10 mouse cellular contexts compared by ENCODE assay signal in the genomic region with DNA sequence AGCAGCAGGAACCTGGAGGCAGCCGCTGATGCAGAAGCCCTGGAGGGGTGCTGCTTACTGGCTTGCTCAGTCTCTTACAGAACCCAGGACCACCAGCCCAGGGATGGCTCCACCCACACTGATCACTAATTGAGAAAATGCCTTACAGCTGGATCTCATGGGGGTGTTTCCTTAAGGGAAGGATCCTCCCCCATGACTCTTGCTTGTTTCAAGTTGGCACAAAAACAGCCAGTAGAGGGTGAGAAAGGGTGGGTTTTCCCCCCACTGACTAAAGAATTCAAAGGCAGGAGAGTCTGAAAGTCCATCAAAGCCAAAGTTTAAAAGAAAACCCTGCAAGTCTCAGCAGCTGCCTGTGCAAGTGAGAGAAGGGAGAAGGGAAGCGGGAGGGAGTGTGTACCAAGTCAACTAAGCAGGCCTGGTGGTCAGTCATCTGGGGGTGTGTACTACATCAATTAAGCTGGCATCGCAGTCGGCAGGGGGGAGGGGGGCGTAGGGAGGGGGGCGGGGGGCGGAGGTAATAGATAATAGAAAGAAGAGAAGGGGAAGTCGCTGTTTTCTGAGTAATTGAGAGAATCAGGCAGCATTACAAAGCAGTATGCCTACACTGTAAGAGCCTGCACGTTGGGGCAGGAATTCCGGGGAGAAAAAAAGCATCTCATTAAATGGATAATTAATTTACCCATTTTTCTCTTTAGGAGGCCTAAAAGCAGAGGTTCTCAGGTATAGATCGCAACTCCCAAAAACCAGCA.
DNase-seq lines count a peak whose midpoint lies in the region; ATAC-seq and TF ChIP-seq lines count a peak whose summit lies in the region.
"Had no signal": no experiment of that assay in that cellular context is flagged by ENCODE, and none has a peak within 500 bp of the region (broad histone marks: within the 10 kb centered on the region; RNA-seq: fewer than 3 reads in every experiment).

No protein-coding gene starts in this region.

- H3K27me3 ChIP-seq in forebrain, embryonic 16.5 days (replicated peaks; ENCODE audit: control insufficient read depth, insufficient read depth, low read length), result no peaks in the 10 kb centered on the region; the same call in 1 of the 2 replicates
- no peaks in the 10 kb centered on the region for H3K27me3 ChIP-seq in liver, embryonic 11.5 days (replicated peaks; ENCODE audit: control insufficient read depth, insufficient read depth, low read length)
- H3K27me3 ChIP-seq: heart, embryonic 13.5 days had no signal

- H3K9me3 ChIP-seq in forebrain, embryonic 16.5 days (ENCODE audit: control insufficient read depth, low read length), result no peaks in the 10 kb centered on the region
- no peaks in the 10 kb centered on the region for H3K9me3 ChIP-seq in liver, embryonic 11.5 days (ENCODE audit: control insufficient read depth, low read length)
- H3K9me3 ChIP-seq: heart, embryonic 13.5 days had no signal

- H3K36me3 ChIP-seq in forebrain, embryonic 16.5 days (ENCODE audit: control insufficient read depth, insufficient read depth), result no peaks in the 10 kb centered on the region
- no peaks in the 10 kb centered on the region for H3K36me3 ChIP-seq in liver, embryonic 11.5 days (ENCODE audit: control insufficient read depth, insufficient read depth, low read length)
- H3K36me3 ChIP-seq: heart, embryonic 13.5 days had no signal

- TF ChIP-seq CTCF in brain, embryonic 14.5 days (IDR thresholded peaks at IDR 0.05; ENCODE audit: borderline replicate concordance, extremely low read depth, insufficient read depth, insufficient read length), result no peak

- TF ChIP-seq POLR2A in brain, embryonic 14.5 days (IDR thresholded peaks at IDR 0.05; ENCODE audit: borderline replicate concordance, extremely low read depth, insufficient read depth, insufficient read length, poor library complexity, severe bottlenecking), result no peak

- ATAC-seq in forebrain, embryonic 16.5 days, result peak; percentile 68
- ATAC-seq in liver, embryonic 11.5 days (replicated peaks; ENCODE audit: low FRiP score), result no peak

- no peak overlapping the region for H3K9ac ChIP-seq in forebrain, embryonic 16.5 days (replicated peaks; ENCODE audit: low read depth, low read length)
- H3K9ac ChIP-seq in liver, embryonic 11.5 days (ENCODE audit: low read depth, low read length), result no peak overlapping the region
- H3K9ac ChIP-seq: heart, embryonic 13.5 days had no signal

- no peak overlapping the region for H3K4me2 ChIP-seq in forebrain, embryonic 16.5 days (ENCODE audit: low read length)
- H3K4me2 ChIP-seq in liver, embryonic 11.5 days, result no peak overlapping the region
- H3K4me2 ChIP-seq: heart, embryonic 13.5 days had no signal

- no peak overlapping the region for H3K27ac ChIP-seq in forebrain, embryonic 16.5 days (ENCODE audit: low read length)
- H3K27ac ChIP-seq in liver, embryonic 11.5 days (ENCODE audit: low read depth, low read length), result no peak overlapping the region
- H3K27ac ChIP-seq: heart, embryonic 13.5 days had no signal

- DNase-seq in A20 (ENCODE audit: low read depth, low spot score), result peak; percentile 59
- DNase-seq in brain, embryonic 14.5 days (ENCODE audit: low read depth), result peak; percentile 57
- peak; percentile 26 for DNase-seq in kidney, postnatal 10 days
- DNase-seq in cerebellum, postnatal 36 days, result no peak
- DNase-seq in gastrocnemius, adult 8-10 months (ENCODE audit: low spot score in 2 of 2), result no peak
- DNase-seq in liver, embryonic 11.5 days (ENCODE audit: low spot score), result no peak
- no peak for DNase-seq in adrenal gland, adult (ENCODE audit: inconsistent age in 2 of 2, low spot score in 1 of 2)
- DNase-seq: lung, postnatal 14 days had no signal

- peaks cover 6% of the 10 kb centered on the region; the same call in 1 of the 2 replicates for H3K4me1 ChIP-seq in forebrain, embryonic 16.5 days (replicated peaks; ENCODE audit: control insufficient read depth, insufficient read depth, low read length)
- H3K4me1 ChIP-seq in liver, embryonic 11.5 days (replicated peaks; ENCODE audit: control insufficient read depth, insufficient read depth, low read length), result no peaks in the 10 kb centered on the region

- no peak overlapping the region for H3K4me3 ChIP-seq in forebrain, embryonic 16.5 days (replicated peaks; ENCODE audit: low read length)
- no peak overlapping the region for H3K4me3 ChIP-seq in liver, embryonic 11.5 days (ENCODE audit: low read depth, low read length)
- H3K4me3 ChIP-seq: heart, embryonic 13.5 days had no signal

- 7% methylated on average over 8 of the region's 11 CpGs for WGBS in forebrain, embryonic 16.5 days
- 21% methylated on average over 10 of the region's 11 CpGs for WGBS in liver, embryonic 11.5 days

Comparison
In these comparisons a context has a peak if more than half of its experiments do, and no peak if none do; other contexts are left out.
1. DNase-seq: peak in A20 (single experiment), brain, embryonic 14.5 days (single experiment) and kidney, postnatal 10 days (single experiment); none in cerebellum, postnatal 36 days (0 of 2), gastrocnemius, adult 8-10 months (0 of 2), liver, embryonic 11.5 days (single experiment) and adrenal gland, adult (0 of 2).